In genomic region chr5:108628891-108629633, GRCm38 (mm10) we compare ENCODE assay signal across 8 mouse cellular contexts. TPM values are rescaled to one million over a fixed set of nuclear protein-coding genes. Genes with fewer than 3 reads are reported as not detected.
DNase-seq lines count a peak whose midpoint lies in the region; ATAC-seq and TF ChIP-seq lines count a peak whose summit lies in the region.

No protein-coding gene starts in this region.

- peak overlapping the region; percentile 82 for H3K4me3 ChIP-seq in thymus, adult 2 months (ENCODE audit: control insufficient read depth, insufficient read depth, low read length)
- peak overlapping the region; percentile 68 for H3K4me3 ChIP-seq in hindbrain, embryonic 14.5 days (replicated peaks; ENCODE audit: low read length)
- peak overlapping the region; percentile 90 for H3K4me3 ChIP-seq in midbrain, embryonic 12.5 days

- H3K9me3 ChIP-seq in hindbrain, embryonic 14.5 days (ENCODE audit: control insufficient read depth, low read length): no peaks in the 10 kb centered on the region
- H3K9me3 ChIP-seq in midbrain, embryonic 12.5 days: no peaks in the 10 kb centered on the region

- ATAC-seq in cerebellum, adult (ENCODE audit: insufficient number of reproducible peaks, low FRiP score, low TSS enrichment): peak; percentile 77; the same call in 1 of the 2 replicates
- peak; percentile 85 for ATAC-seq in hindbrain, embryonic 14.5 days (ENCODE audit: low FRiP score)
- ATAC-seq in midbrain, embryonic 12.5 days (ENCODE audit: low FRiP score, low read depth): peak; percentile 87

- H3K4me1 ChIP-seq in thymus, adult 2 months (replicated peaks; ENCODE audit: control insufficient read depth, insufficient read depth, low read length): peaks cover 9% of the 10 kb centered on the region
- peaks cover 22% of the 10 kb centered on the region for H3K4me1 ChIP-seq in hindbrain, embryonic 14.5 days (replicated peaks; ENCODE audit: control insufficient read depth, insufficient read depth, low read length)
- peaks cover 15% of the 10 kb centered on the region for H3K4me1 ChIP-seq in midbrain, embryonic 12.5 days

- peaks cover 7% of the 10 kb centered on the region for H3K36me3 ChIP-seq in thymus, adult 2 months (ENCODE audit: control insufficient read depth, insufficient read depth, low read length)
- H3K36me3 ChIP-seq in hindbrain, embryonic 14.5 days (replicated peaks; ENCODE audit: control insufficient read depth, insufficient read depth): peaks cover 15% of the 10 kb centered on the region
- H3K36me3 ChIP-seq in midbrain, embryonic 12.5 days: peaks cover 7% of the 10 kb centered on the region

- under 1% methylated on average over 32 of the region's 32 CpGs for WGBS in thymus, adult 2 months
- WGBS in hindbrain, embryonic 14.5 days: 2% methylated on average over 32 of the region's 32 CpGs
- 3% methylated on average over 32 of the region's 32 CpGs for WGBS in midbrain, embryonic 12.5 days

- H3K4me2 ChIP-seq in hindbrain, embryonic 14.5 days (replicated peaks): peak overlapping the region; percentile 81
- peak overlapping the region; percentile 83 for H3K4me2 ChIP-seq in midbrain, embryonic 12.5 days (replicated peaks)

- H3K9ac ChIP-seq in hindbrain, embryonic 14.5 days: peak overlapping the region; percentile 87
- peak overlapping the region; percentile 96 for H3K9ac ChIP-seq in midbrain, embryonic 12.5 days (replicated peaks)

- no peak for TF ChIP-seq CTCF in thymus, adult 2 months (IDR thresholded peaks at IDR 0.05; ENCODE audit: borderline replicate concordance, control insufficient read depth, extremely low read depth, insufficient read depth, low read length, poor library complexity)

- H3K27me3 ChIP-seq in thymus, adult 2 months (ENCODE audit: control insufficient read depth, insufficient read depth, low read length): no peaks in the 10 kb centered on the region
- H3K27me3 ChIP-seq in hindbrain, embryonic 14.5 days (ENCODE audit: control insufficient read depth, insufficient read depth, low read length): no peaks in the 10 kb centered on the region
- no peaks in the 10 kb centered on the region for H3K27me3 ChIP-seq in midbrain, embryonic 12.5 days

- TF ChIP-seq POLR2A in thymus, adult 2 months (IDR thresholded peaks at IDR 0.05; ENCODE audit: control insufficient read depth, extremely low read depth, insufficient read depth, low read length, poor library complexity): no peak

- no peak for DNase-seq in cerebellum, postnatal 36 days
- DNase-seq in thymus, adult 2 months: peak; percentile 23
- no peak for DNase-seq in thymus, postnatal 25 days
- DNase-seq in hindbrain, embryonic 14.5 days (ENCODE audit: low spot score): peak; percentile 26
- DNase-seq in right cerebral cortex, postnatal 36 days (ENCODE audit: low spot score in 2 of 2): no peak
- DNase-seq in right cerebral cortex, postnatal 4 days: no peak

- H3K27ac ChIP-seq in thymus, adult 2 months (ENCODE audit: control insufficient read depth, insufficient read depth, low read length): peak overlapping the region; percentile 20
- H3K27ac ChIP-seq in hindbrain, embryonic 14.5 days: peak overlapping the region; percentile 78
- peak overlapping the region; percentile 90 for H3K27ac ChIP-seq in midbrain, embryonic 12.5 days (replicated peaks)

RNA-seq across cellular contexts. Expression of gene Gak, which starts 0.5 kb away (rescaled TPM):
- polyA plus RNA-seq in thymus, adult 2 months (2012; rRNA removed): 158 and 164 TPM in 2 replicates
- polyA plus RNA-seq in hindbrain, embryonic 14.5 days (2014; fragmentation: Nextera tagmentation; extraction: Ambion mirVana): 46.4 and 47.2 TPM in 2 replicates
- polyA plus RNA-seq in midbrain, embryonic 12.5 days (2016; fragmentation: Nextera tagmentation; extraction: Ambion mirVana): 60.5 and 61.5 TPM in 2 replicates

RNA-seq across cellular contexts. Expression of gene Tmem175, which starts 0.5 kb away (rescaled TPM):
- 73.3 and 77.3 TPM in 2 replicates for polyA plus RNA-seq in thymus, adult 2 months (2012; rRNA removed)
- polyA plus RNA-seq in hindbrain, embryonic 14.5 days (2014; fragmentation: Nextera tagmentation; extraction: Ambion mirVana): 27.2 and 29.7 TPM in 2 replicates
- polyA plus RNA-seq in midbrain, embryonic 12.5 days (2016; fragmentation: Nextera tagmentation; extraction: Ambion mirVana): 18.7 and 21.5 TPM in 2 replicates

RNA-seq across cellular contexts. Expression of gene Idua, which starts 31.1 kb away (rescaled TPM):
- polyA plus RNA-seq in thymus, adult 2 months (2012; rRNA removed): 34.6 and 35.4 TPM in 2 replicates
- 9.8 and 11.3 TPM in 2 replicates for polyA plus RNA-seq in hindbrain, embryonic 14.5 days (2014; fragmentation: Nextera tagmentation; extraction: Ambion mirVana)
- 12.3 and 12.8 TPM in 2 replicates for polyA plus RNA-seq in midbrain, embryonic 12.5 days (2016; fragmentation: Nextera tagmentation; extraction: Ambion mirVana)

RNA-seq across cellular contexts. Expression of gene Dgkq, which starts 40.4 kb away (rescaled TPM):
- polyA plus RNA-seq in thymus, adult 2 months (2012; rRNA removed): 39.5 and 45.0 TPM in 2 replicates
- polyA plus RNA-seq in hindbrain, embryonic 14.5 days (2014; fragmentation: Nextera tagmentation; extraction: Ambion mirVana): 25.3 and 28.4 TPM in 2 replicates
- polyA plus RNA-seq in midbrain, embryonic 12.5 days (2016; fragmentation: Nextera tagmentation; extraction: Ambion mirVana): 21.2 and 21.7 TPM in 2 replicates

RNA-seq across cellular contexts. Expression of gene Slc26a1, which starts 46.3 kb away (rescaled TPM):
- 0.44 and 0.87 TPM in 2 replicates for polyA plus RNA-seq in thymus, adult 2 months (2012; rRNA removed)
- 3.2 and 3.5 TPM in 2 replicates for polyA plus RNA-seq in hindbrain, embryonic 14.5 days (2014; fragmentation: Nextera tagmentation; extraction: Ambion mirVana)
- 1.7 and 1.9 TPM in 2 replicates for polyA plus RNA-seq in midbrain, embryonic 12.5 days (2016; fragmentation: Nextera tagmentation; extraction: Ambion mirVana)

Comparison
In these comparisons a context has a peak if more than half of its experiments do, and no peak if none do; other contexts are left out.
1. DNase-seq: peak in thymus, adult 2 months (single experiment) and hindbrain, embryonic 14.5 days (single experiment); none in cerebellum, postnatal 36 days (0 of 2), thymus, postnatal 25 days (single experiment), right cerebral cortex, postnatal 36 days (0 of 2) and right cerebral cortex, postnatal 4 days (single experiment).
2. H3K27ac ChIP-seq: peak in every context shown above with its lines; median percentile 90 in midbrain, embryonic 12.5 days; 78 in hindbrain, embryonic 14.5 days; 20 in thymus, adult 2 months.
3. Peak in every context shown above with its lines, with median percentiles within 50 percentile points of each other: ATAC-seq and H3K4me3 ChIP-seq.